Mouse (Mus musculus) kidney, embryonic 14.5 days (tissue): ENCODE data around the gene H2afv. TPM values are rescaled to one million over a fixed set of nuclear protein-coding genes. Genes with fewer than 3 reads are reported as not detected.

Experiments
- ATAC-seq: fragments of 200-750 bp; cut with Nextera tagmentation; 2 replicates; pipeline ENCODE4 v1.8.0; 2017; ENCODE audit warnings: moderate number of reproducible peaks, mild to moderate bottlenecking, moderate TSS enrichment, moderate library complexity; ENCODE audit not compliant: low FRiP score, low TSS enrichment
- H3K27ac ChIP-seq: fragments of 300-500 bp; sonication (generic); 2 replicates; pipeline ENCODE4 v1.5.1; 2014; ENCODE audit warnings: low read depth, mild to moderate bottlenecking, low read length, moderate library complexity, mixed read lengths
- H3K27me3 ChIP-seq: fragments of 300-500 bp; sonication (generic); 2 replicates; pipeline ENCODE4 v1.6.1; 2014; ENCODE audit warnings: mild to moderate bottlenecking, low read length; ENCODE audit not compliant: control insufficient read depth, insufficient read depth
- H3K36me3 ChIP-seq: fragments of 300-500 bp; sonication (generic); 2 replicates; pipeline ENCODE4 v1.6.1; 2014; ENCODE audit warnings: low read length, mixed read lengths; ENCODE audit not compliant: control insufficient read depth, insufficient read depth
- H3K4me1 ChIP-seq: fragments of 300-500 bp; sonication (generic); 2 replicates; pipeline ENCODE4 v1.6.1; 2014; ENCODE audit warnings: low read length, mixed read lengths; ENCODE audit not compliant: control insufficient read depth, insufficient read depth
- H3K4me2 ChIP-seq: fragments of 300-500 bp; sonication (generic); replicated peaks from 2 replicates; pipeline ENCODE4 v1.6.1; 2014; ENCODE audit warnings: low read depth, mild to moderate bottlenecking, low read length
- H3K4me3 ChIP-seq: fragments of 300-500 bp; sonication (generic); 2 replicates; pipeline ENCODE4 v1.5.1; 2014; ENCODE audit warnings: mild to moderate bottlenecking, low read length
- H3K9ac ChIP-seq: fragments of 300-500 bp; sonication (generic); 2 replicates; pipeline ENCODE4 v1.6.1; 2014; ENCODE audit warnings: low read depth, mild to moderate bottlenecking, low read length, moderate library complexity
- H3K9me3 ChIP-seq: fragments of 300-500 bp; sonication (generic); 2 replicates; pipeline ENCODE4 v1.6.1; 2016; ENCODE audit warnings: low read length; ENCODE audit not compliant: control insufficient read depth
- WGBS: fragments of 180-500 bp; shearing (Covaris S2); extraction: QIAGEN DNeasy Blood & Tissue Kit; methylation state at CpG from one replicate; pipeline ENCODE4 v1.1.7; 2014; 5-methylcytosine and 5-hydroxymethylcytosine counted together
- microRNA-seq: library from miRNA; unstranded; fragments of <30 nt; microRNA quantifications from one replicate; pipeline ENCODE4, GENCODE M21; 2016
- polyA plus RNA-seq: library from polyadenylated mRNA; unstranded; fragments of >200 nt; fragmentation: Nextera tagmentation; extraction: Ambion mirVana; gene quantifications from 2 replicates; pipeline ENCODE4 v1.2.1, GENCODE M21; 2014

The H2afv gene
- polyA plus RNA-seq, 1 experiment from 2014 or later: 654 TPM

- ATAC-seq: no peak
- no peaks in the 10 kb centered on the region for H3K27me3 ChIP-seq
- 0 out of 2 replicates have a peak overlapping the region, but pooled peaks have one; percentile 23 for H3K9ac ChIP-seq
- H3K4me2 ChIP-seq: no peak overlapping the region
- no peaks in the 10 kb centered on the region for H3K9me3 ChIP-seq
- H3K4me1 ChIP-seq: peaks cover 16% of the 10 kb centered on the region
- no peak overlapping the region for H3K27ac ChIP-seq
- no peak overlapping the region for H3K4me3 ChIP-seq
- peaks cover 28% of the 10 kb centered on the region for H3K36me3 ChIP-seq
- 86% methylated on average over 8 of the region's 8 CpGs for WGBS
Measured at GRCm38 (mm10) chr11:6391516-6392276, 52.5 kb downstream of the H2afv start.

- Histone ChIP-seq H3K4me2 (peak overlapping the region; percentile 83), H3K27ac (no peak overlapping the region), H3K27me3 (no peaks in the 10 kb centered on the region), H3K9ac (peak overlapping the region; percentile 85; the same call in 1 of the 2 replicates), H3K9me3 (no peaks in the 10 kb centered on the region), H3K4me3 (peak overlapping the region; percentile 92), H3K36me3 (peaks cover 16% of the 10 kb centered on the region), H3K4me1 (peaks cover 16% of the 10 kb centered on the region)
- 83% methylated on average over 8 of the region's 8 CpGs for WGBS
- no peak for ATAC-seq
Measured at GRCm38 (mm10) chr11:6390376-6391053, 53.7 kb downstream of the H2afv start.

GRCm38 (mm10) chr11:6389483-6389921, 54.7 kb downstream of the H2afv start:
- Histone ChIP-seq H3K27me3 (no peaks in the 10 kb centered on the region), H3K27ac (0 out of 2 replicates have a peak overlapping the region, but pooled peaks have one; percentile 47), H3K4me3 (peak overlapping the region; percentile 92), H3K9ac (peak overlapping the region; percentile 85), H3K36me3 (peaks cover 7% of the 10 kb centered on the region), H3K4me1 (peaks cover 16% of the 10 kb centered on the region), H3K4me2 (peak overlapping the region; percentile 83), H3K9me3 (no peaks in the 10 kb centered on the region)
- 1% methylated on average over 34 of the region's 43 CpGs for WGBS
- peak; percentile 43 for ATAC-seq

GRCm38 (mm10) chr11:6388726-6389413, 55.4 kb downstream of the H2afv start, which contains the start of gene Zmiz2:
TSS of gene Zmiz2 (plus strand) at chr11:6389074.
- Histone ChIP-seq H3K27me3 (no peaks in the 10 kb centered on the region), H3K9ac (peak within 1 kb of the TSS; percentile 85), H3K36me3 (peaks cover 6% of the 10 kb centered on the region), H3K4me2 (peak within 1 kb of the TSS; percentile 83), H3K4me3 (peak within 1 kb of the TSS; percentile 92), H3K4me1 (peaks cover 16% of the 10 kb centered on the region), H3K9me3 (no peaks in the 10 kb centered on the region), H3K27ac (peak within 1 kb of the TSS; percentile 94)
- 7% methylated on average over 53 of the region's 60 CpGs for WGBS
- peak; percentile 99 for ATAC-seq

GRCm38 (mm10) chr11:6388126-6388725, 56.0 kb downstream of the H2afv start:
- Histone ChIP-seq H3K4me1 (peaks cover 16% of the 10 kb centered on the region), H3K4me2 (peak overlapping the region; percentile 83; the same call in 1 of the 2 replicates), H3K27ac (peak overlapping the region; percentile 94), H3K27me3 (no peaks in the 10 kb centered on the region), H3K9ac (no peak overlapping the region), H3K36me3 (peaks cover 6% of the 10 kb centered on the region), H3K4me3 (peak overlapping the region; percentile 92; the same call in 1 of the 2 replicates), H3K9me3 (no peaks in the 10 kb centered on the region)
- WGBS: 91% methylated on average over 6 of the region's 6 CpGs
- ATAC-seq: no peak

- no peaks in the 10 kb centered on the region for H3K27me3 ChIP-seq
- no peaks in the 10 kb centered on the region for H3K4me1 ChIP-seq
- no peak overlapping the region for H3K4me2 ChIP-seq
- H3K4me3 ChIP-seq: no peak overlapping the region
- no peaks in the 10 kb centered on the region for H3K36me3 ChIP-seq
- ATAC-seq: no peak
- no peak overlapping the region for H3K9ac ChIP-seq
- no peaks in the 10 kb centered on the region for H3K9me3 ChIP-seq
- H3K27ac ChIP-seq: no peak overlapping the region
- WGBS: 80% methylated on average over 6 of the region's 6 CpGs
Measured at GRCm38 (mm10) chr11:6380916-6381315, 63.3 kb downstream of the H2afv start.

Small RNA genes lying within 50 kb of the gene (microRNA-seq; reads per million reads assigned to microRNA genes)
- gene Gm22123 (not detected), gene Mir7651 (1.9 reads per million)

Other genes starting within 250 kb of the H2afv start
- gene A730071L15Rik, start 244.4 kb downstream of the H2afv start, polyA plus RNA-seq: 0.74 and 0.89 TPM in 2 replicates
- 32.7 and 36.0 TPM in 2 replicates for gene Nudcd3, start 244.0 kb downstream of the H2afv start, polyA plus RNA-seq
- gene Npc1l1, start 214.3 kb downstream of the H2afv start, polyA plus RNA-seq: 0.05 and 0.11 TPM in 2 replicates
- gene Ddx56, start 176.7 kb downstream of the H2afv start, polyA plus RNA-seq: 80.7 and 112 TPM in 2 replicates
- gene Tmed4, start 169.6 kb downstream of the H2afv start, polyA plus RNA-seq: 119 and 132 TPM in 2 replicates
- gene Ogdh, start 152.8 kb downstream of the H2afv start, polyA plus RNA-seq: 46.8 and 108 TPM in 2 replicates
- gene Zmiz2, start 55.4 kb downstream of the H2afv start, polyA plus RNA-seq: 11.0 and 14.6 TPM in 2 replicates
- 6,047 and 7,558 TPM in 2 replicates for gene Ppia, start 29.0 kb downstream of the H2afv start, polyA plus RNA-seq
- gene Purb, start 31.5 kb upstream of the H2afv start, polyA plus RNA-seq: 28.1 and 29.5 TPM in 2 replicates
- 0.57 and 0.60 TPM in 2 replicates for gene Myo1g, start 76.5 kb upstream of the H2afv start, polyA plus RNA-seq
- gene Ccm2, start 102.4 kb upstream of the H2afv start, polyA plus RNA-seq: 86.4 and 94.4 TPM in 2 replicates
- 0.77 and 0.86 TPM in 2 replicates for gene Nacad, start 161.6 kb upstream of the H2afv start, polyA plus RNA-seq
- 30.6 and 48.9 TPM in 2 replicates for gene Tbrg4, start 181.6 kb upstream of the H2afv start, polyA plus RNA-seq
- not detected in 2 replicates for gene Wap, start 194.2 kb upstream of the H2afv start, polyA plus RNA-seq
- gene Ramp3, start 214.1 kb upstream of the H2afv start, polyA plus RNA-seq: 10.4 and 10.6 TPM in 2 replicates